Mouse (Mus musculus): ENCODE measurements at regions not wholly inside any gene's neighbourhood (a gene's known extent, or its start where the extent isn't known, plus 50 kb on each side); places are given as distances from the start of the nearest gene placed in this dataset.

DNA sequence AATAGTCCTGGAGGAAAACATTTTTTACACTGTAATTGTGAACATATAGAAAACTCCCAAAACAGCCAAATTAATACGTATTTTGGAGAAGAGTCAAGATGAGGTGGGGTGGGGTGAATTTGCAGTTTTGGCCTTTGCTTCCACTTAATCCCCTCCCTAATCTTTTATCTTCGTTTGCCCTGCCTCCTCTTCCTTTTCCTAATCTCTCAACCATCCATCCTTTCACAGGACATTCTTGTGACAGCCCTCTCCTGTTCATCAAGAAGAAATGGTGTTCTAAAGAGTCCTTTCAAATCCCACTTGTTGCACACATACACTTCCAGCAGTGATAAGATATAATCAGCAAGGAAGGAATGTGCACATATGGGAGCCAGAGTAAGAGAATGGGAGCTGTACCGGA lies 186.0 kb upstream of the Paip1 start:
- in situ Hi-C loops (cut with MboI; ENCODE audit: low pct_unique_long_range_greater_than_20kb in 1 of 2, low sequenced_read_pairs in 2 of 2, unreplicated experiment in 1 of 2) = no loop called here

DNA sequence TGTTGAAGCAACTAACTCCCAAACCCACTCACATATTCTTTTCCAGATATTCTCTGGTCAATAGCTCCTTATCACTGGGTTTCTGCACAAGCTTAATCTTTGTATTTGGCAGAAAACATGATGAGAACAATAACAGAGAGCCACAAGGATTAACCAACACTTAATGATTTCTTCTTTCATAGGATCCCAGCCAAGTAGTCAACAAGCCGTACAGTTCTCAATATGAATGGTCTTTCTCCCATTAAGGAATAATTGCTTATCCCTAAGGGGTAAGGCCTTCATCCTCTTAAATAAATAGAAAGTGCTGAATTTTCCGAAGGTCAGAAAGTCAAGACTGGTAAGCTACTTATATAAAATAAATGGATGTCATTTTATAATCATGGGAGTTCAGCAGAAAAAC lies 181.3 kb upstream of the Paip1 start:
- in situ Hi-C loops (cut with MboI; ENCODE audit: low pct_unique_long_range_greater_than_20kb in 1 of 2, low sequenced_read_pairs in 2 of 2, unreplicated experiment in 1 of 2) = no loop called here

DNA sequence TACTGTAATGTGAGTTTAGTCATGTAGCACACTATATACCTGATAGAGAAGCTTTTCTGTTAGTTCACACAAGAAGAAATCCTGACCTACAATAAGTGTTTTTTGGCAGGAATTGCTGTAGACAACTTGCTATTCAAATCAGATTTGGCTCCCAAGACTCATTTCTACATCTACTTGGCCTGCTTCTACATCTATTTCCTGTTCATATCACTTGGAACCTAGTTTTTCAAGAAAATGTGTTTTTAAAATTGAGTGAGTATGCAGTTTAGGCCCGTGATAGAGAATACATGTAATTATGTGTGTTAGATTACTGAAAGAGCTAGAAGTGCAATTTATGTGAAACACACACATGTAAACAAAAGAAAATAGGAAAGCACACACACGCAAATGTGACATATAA lies 176.4 kb upstream of the Paip1 start:
- in situ Hi-C loops (cut with MboI; ENCODE audit: low pct_unique_long_range_greater_than_20kb in 1 of 2, low sequenced_read_pairs in 2 of 2, unreplicated experiment in 1 of 2) = no loop called here

DNA sequence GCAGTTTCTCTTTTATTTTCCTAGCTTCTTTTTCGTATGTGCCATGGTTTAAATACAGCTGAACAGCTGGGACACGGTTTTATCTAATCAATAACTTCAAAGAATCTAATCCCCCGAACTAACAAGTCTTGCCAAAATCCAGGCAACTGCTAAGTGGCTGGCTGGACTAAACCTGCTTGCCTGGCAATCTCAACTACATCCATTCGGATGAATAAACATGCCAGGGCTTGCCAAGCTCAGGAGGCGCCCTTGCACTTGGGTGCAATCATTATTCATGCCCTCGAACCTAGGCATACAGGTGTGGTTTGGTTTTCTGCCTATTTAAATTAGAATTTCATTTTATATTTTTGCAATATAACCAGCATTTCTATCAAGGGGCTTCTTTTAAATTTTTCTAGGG lies 172.1 kb upstream of the Paip1 start:
- in situ Hi-C loops (cut with MboI; ENCODE audit: low pct_unique_long_range_greater_than_20kb in 1 of 2, low sequenced_read_pairs in 2 of 2, unreplicated experiment in 1 of 2) = no loop called here

DNA sequence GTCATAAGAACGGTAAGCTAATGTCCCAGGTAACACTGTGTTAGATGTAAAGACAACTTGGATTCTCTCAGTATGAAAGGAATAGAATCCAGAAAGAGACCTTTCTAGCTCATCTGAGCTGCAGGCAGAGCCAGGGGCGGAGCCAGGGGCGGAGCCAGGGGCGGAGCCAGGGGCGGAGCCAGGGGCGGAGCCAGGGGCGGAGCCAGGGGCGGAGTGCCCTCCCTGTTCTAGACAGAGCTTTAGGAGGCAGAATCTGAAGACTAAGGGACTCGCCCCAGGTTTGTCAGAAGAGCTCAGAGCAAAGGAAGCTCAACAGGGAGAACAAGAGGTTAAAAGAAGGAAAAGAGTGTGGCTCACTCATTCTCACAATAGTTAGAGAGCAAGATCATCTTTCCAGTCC lies 169.9 kb upstream of the Paip1 start:
- in situ Hi-C loops (cut with MboI; ENCODE audit: low pct_unique_long_range_greater_than_20kb in 1 of 2, low sequenced_read_pairs in 2 of 2, unreplicated experiment in 1 of 2) = no loop called here

DNA sequence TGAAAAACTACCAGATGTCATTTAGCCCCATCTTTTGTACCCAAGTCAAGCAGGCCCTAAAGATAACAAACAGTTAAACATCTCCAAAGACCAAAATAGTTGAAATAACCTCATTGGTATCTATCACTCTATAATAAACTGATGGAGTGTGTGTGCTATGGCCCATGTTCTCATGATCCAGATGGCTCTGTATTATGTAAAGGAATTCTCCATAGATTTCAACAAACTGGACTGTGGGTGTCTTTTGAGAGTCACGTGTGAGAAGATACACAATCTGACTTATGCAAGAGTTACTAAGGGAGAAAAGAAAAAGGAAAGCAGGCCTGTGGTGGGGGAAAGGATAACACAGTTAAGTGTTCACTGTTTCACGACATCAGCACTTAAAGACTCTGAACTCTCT lies 164.8 kb upstream of the Paip1 start:
- in situ Hi-C loops (cut with MboI; ENCODE audit: low pct_unique_long_range_greater_than_20kb in 1 of 2, low sequenced_read_pairs in 2 of 2, unreplicated experiment in 1 of 2) = no loop called here

DNA sequence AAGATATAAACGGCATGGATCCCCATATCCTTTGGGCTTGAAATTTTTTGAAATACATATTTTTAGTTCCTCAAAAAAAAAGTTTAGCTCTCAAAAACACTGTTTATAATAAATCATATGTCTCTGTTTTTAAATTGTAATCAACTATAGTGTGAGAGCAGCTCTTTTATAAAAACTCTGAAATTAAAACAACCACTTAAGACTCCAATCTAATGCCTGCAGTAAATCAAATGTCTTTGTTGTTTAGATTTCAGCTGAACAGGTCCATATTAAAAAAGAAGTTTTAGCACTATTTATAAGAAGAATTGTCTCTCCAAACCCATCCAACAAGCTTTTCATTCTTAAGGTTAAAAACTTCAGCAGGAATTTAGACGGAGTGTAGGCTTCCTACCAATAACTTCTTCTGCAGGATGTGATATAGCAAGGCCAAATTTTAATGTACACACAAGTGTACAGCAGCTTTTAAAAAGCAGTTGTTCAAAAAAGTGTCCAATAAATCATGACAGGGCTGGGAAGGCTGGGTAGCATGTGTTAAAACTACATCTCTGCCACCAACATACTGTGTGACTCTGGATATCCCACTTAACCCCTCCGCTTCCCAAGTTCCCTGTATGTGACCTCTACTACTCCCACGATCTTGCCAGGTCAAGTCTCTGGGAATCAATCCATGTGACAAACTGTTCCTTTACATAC lies 160.6 kb upstream of the Paip1 start:
- in situ Hi-C loops (cut with MboI; ENCODE audit: low pct_unique_long_range_greater_than_20kb in 1 of 2, low sequenced_read_pairs in 2 of 2, unreplicated experiment in 1 of 2) = no loop called here

DNA sequence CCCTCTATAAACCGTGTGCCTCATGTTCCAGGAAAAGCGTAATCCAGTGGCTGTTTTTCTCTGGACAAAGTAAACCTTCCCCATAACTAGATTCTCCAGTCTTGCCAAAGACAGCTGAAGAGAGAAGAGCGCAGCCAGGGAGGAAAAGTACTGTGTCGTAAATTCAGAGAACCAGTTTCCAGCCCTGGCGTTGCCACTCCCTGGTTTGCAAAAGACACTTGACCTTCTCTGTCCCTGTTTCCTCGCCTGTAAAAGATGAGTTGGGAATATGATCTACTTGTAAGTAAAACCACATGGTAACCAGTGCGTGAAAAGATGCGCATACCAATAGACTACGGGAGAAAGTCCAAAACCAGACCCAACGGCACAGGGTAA lies 160.1 kb upstream of the Paip1 start:
- in situ Hi-C loops (cut with MboI; ENCODE audit: low pct_unique_long_range_greater_than_20kb in 1 of 2, low sequenced_read_pairs in 2 of 2, unreplicated experiment in 1 of 2) = no loop called here

DNA sequence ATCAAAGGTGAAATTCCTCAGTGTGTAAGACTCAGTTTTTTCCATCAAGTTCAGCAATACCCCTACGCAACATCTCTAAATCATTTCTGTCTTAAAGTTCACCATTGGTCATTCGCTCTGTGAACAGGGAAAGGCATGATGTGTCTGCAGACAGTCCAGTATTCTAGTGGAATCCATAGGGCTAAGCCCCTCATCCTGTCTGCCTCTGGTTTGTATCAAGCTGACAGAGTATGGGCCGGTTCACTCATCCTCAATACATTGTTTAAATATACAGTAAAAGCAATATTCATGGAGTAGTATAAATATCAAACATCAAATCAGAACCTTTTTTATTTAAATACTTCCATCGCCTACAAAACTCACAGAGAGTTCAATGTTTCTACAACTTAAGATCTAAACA lies 152.9 kb upstream of the Paip1 start:
- in situ Hi-C loops (cut with MboI; ENCODE audit: low pct_unique_long_range_greater_than_20kb in 1 of 2, low sequenced_read_pairs in 2 of 2, unreplicated experiment in 1 of 2) = no loop called here

DNA sequence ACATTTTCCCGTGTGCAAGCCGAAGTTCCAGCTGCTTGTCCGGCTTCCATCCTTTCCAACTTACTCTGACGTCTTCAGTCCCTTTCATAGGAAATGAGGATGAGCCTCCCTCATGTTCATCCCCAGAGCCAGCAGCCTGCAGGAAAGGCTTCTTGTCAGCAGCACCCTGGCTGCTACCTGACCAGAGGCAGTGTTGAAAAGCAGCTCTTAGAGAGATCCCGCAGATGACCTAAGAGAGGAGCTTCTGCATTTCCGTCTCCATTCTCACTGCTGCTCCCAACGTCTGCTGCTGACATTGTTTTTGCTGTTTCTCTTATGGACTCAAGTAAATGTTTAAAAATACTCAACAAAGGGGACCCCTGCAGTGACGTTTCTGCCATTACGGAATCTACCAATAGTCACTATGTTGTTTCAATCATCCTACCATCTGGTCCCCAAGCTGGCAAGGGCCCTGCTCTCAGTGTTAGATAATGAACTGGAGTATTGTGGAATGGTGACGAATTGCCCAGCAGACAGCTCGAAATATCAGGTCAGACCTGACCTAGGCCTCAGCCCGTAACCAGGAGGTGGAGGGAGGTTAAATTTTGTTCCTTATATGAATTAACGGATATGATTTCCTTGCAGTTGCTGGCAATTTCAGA lies 151.0 kb upstream of the Paip1 start:
- in situ Hi-C loops (cut with MboI; ENCODE audit: low pct_unique_long_range_greater_than_20kb in 1 of 2, low sequenced_read_pairs in 2 of 2, unreplicated experiment in 1 of 2) = no loop called here

DNA sequence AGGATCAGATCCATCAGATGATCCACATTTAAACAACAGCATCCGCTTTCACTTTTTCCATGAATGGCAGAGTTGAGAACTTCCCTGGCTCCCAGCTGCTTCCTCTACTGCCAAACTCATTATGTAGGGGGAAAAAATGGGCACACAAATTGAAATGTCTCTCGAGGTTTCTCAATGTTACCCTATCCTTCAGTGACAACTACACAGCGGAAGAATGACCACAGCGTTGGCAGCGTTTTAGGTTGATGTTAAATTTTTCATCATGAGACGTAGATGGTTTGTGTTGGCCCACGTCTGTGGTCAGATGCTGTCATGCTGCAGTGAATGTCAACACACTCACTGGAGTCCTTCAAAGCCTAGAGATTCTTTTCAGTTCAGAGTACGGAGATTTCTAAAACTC lies 149.0 kb upstream of the Paip1 start:
- in situ Hi-C loops (cut with MboI; ENCODE audit: low pct_unique_long_range_greater_than_20kb in 1 of 2, low sequenced_read_pairs in 2 of 2, unreplicated experiment in 1 of 2) = no loop called here

DNA sequence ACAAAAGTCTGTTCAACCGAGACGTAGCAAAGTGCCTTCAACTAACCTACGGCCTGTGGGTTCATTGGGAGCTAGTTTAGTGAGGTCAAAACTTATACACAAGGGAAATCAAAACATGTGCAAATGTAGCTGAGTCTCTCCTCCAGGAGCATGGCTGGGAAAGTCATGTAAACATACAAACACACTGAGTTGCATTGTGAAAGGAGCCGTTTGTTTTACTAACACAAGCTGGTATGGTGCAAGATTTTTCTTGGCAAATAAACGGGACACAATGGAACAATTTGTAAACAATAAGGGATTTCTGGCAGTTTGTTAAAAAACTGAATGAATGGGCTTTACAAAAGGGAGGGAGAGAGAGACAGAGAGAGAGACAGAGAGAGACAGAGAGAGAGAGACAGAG lies 147.8 kb upstream of the Paip1 start:
- in situ Hi-C loops (cut with MboI; ENCODE audit: low pct_unique_long_range_greater_than_20kb in 1 of 2, low sequenced_read_pairs in 2 of 2, unreplicated experiment in 1 of 2) = no loop called here

DNA sequence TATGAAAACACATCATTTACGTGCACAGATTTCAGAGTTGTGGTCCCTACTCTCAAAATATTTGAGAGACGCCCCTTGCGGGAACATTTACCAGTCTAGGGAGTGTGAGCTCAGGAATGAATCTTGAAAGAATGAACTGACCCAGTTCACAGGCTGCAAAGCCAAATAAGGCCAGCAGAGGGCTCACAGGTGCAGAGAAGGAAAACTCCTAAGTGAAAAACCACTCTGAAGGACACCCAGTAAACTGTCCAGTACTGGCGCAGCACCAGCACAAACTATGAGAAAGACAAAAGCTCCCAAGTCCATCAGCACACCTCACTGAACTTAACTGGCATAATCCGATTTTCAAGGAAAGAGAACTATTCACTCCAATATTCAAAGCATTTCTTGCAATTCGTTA lies 145.0 kb upstream of the Paip1 start:
- in situ Hi-C loops (cut with MboI; ENCODE audit: low pct_unique_long_range_greater_than_20kb in 1 of 2, low sequenced_read_pairs in 2 of 2, unreplicated experiment in 1 of 2) = no loop called here

DNA sequence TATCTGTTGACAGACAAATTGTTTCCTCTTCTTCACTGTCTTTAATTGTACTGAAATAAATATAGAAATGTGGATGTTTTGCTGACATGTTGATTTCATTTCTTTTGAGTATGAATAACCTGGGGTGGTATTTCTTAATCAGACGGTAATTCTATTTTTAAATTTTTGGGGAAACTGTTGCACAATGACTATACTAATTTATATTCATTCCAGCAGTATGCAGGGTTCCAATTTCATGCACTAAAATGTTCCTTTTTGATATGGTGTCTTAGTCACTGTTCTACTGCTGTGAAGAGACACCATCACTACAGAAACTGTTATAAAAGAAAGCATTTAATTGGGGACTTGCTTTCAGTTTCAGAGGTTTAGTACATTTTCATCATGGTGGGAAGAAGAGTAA lies 119.2 kb upstream of the Paip1 start:
- in situ Hi-C loops (cut with MboI; ENCODE audit: low pct_unique_long_range_greater_than_20kb in 1 of 2, low sequenced_read_pairs in 2 of 2, unreplicated experiment in 1 of 2) = loop anchor here in 1 of 2 experiments (25.0 kb wide), 1 partner anchor 172 kb away; no protein-coding TSS in a partner anchor

DNA sequence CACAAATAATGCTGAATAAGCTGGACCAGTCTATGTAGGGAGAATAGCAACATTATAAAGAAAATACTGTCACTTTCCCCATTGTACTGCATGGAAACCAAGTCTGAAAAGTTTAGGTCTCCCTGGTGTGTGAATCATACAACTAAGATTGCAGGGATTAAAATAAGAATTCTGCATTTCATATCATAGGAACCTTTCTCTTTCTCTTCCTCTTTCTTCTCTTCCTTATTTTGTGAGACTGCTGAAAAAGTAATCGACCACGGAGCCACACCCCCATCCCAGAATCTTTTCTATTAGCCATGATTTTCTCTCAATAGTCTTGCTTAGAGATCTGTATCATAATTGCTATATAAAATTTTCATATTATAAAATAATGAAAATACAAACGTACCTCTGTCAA lies 118.4 kb upstream of the Paip1 start:
- in situ Hi-C loops (cut with MboI; ENCODE audit: low pct_unique_long_range_greater_than_20kb in 1 of 2, low sequenced_read_pairs in 2 of 2, unreplicated experiment in 1 of 2) = loop anchor here in 1 of 2 experiments (25.0 kb wide), 1 partner anchor 173 kb away; no protein-coding TSS in a partner anchor

DNA sequence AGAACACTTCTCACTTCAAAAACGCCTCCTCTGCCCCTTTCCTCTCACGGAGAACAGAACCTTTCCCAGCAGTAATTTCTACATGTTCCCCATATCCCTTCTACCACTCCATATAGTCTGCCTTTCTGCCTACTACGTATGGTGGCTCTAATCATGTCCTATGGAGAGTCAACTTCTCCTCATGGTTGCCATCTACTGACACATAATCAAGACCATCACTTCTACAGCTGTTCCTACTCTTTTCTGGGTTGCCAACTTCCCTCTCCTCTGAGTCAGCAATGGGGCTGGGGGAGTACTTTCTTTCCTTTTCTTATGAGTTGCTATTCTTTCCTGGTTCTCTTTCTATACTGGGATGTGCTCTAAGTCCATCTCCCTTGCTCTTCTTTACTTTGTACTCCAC lies 114.0 kb upstream of the Paip1 start:
- in situ Hi-C loops (cut with MboI; ENCODE audit: low pct_unique_long_range_greater_than_20kb in 1 of 2, low sequenced_read_pairs in 2 of 2, unreplicated experiment in 1 of 2) = loop anchor here in 1 of 2 experiments (25.0 kb wide), 1 partner anchor 177 kb away; no protein-coding TSS in a partner anchor

DNA sequence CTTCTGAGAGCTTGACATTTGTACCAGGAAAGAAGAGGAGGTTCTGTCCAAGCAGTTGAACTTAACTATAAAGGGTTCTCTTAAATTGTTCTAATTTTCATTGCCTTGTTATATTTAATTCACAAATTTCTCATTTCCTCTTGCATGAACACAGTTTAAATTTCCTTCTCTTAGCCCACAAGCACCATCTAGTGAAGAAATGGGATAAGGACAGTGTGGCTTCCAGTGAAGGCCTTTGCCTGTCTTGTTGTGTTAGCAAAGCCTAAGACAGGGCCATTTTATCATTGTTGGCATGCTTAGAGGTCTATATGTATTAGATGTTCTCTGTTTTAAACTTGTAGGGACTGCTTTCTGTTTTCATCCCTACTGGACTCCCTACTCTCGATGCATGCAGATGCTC lies 110.0 kb upstream of the Paip1 start:
- in situ Hi-C loops (cut with MboI; ENCODE audit: low pct_unique_long_range_greater_than_20kb in 1 of 2, low sequenced_read_pairs in 2 of 2, unreplicated experiment in 1 of 2) = loop anchor here in 1 of 2 experiments (25.0 kb wide), 1 partner anchor 181 kb away; no protein-coding TSS in a partner anchor

DNA sequence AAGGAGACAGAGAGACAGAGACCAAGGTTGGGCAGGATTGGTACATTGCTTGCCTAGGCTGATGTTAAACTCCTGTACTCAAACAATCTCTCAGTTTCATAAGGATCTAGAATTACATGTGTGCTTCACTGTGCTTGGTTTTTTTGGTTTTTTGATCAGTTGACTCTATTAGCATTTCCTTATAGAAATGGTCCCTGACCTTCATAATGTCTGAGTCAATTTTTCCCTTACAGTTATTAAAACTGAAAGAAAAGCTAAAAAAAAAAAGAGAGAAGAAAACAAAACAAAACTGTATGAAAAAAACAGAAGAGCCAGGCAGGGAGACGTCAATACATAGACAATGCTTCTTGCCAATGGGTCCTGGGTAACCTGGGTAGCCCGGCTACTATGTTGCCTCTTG lies 102.9 kb upstream of the Paip1 start:
- in situ Hi-C loops (cut with MboI; ENCODE audit: low pct_unique_long_range_greater_than_20kb in 1 of 2, low sequenced_read_pairs in 2 of 2, unreplicated experiment in 1 of 2) = loop anchor here in 1 of 2 experiments (25.0 kb wide), 1 partner anchor 913 kb away; no protein-coding TSS in a partner anchor

DNA sequence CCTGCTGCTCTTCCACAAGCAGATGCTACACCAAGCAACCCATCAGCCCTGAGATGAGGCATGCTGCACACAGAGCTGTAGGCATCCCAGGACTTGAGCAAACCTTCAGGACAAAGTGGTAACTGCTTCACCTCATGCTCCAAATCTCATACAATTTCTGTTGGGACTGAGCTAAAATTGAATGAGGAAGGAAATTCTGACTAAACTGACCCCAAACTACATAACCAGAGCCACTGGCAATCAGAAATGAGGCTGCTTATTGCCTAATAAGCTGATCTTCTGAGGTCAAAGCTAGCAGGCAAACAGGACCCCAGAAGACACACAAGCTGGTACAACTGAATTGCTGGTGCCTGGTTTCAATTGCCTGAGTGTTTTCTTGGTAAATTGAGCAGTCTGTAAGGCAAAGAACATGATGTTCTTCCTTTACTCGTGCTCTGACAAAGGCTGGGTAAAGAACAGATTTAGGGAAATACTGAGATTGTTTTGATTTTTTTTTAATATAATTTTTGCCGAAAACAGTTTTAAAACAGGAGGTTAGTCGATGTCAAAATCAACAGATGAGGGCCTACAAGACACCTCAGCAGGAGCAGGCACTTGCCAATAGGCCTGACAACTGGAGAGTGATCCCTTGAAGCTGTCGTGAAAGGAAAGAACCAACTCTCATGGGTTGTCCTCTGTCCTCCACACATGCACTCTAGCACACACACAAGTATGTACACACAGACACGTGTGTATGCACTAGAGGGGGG lies 101.3 kb upstream of the Paip1 start:
- in situ Hi-C loops (cut with MboI; ENCODE audit: low pct_unique_long_range_greater_than_20kb in 1 of 2, low sequenced_read_pairs in 2 of 2, unreplicated experiment in 1 of 2) = loop anchor here in 1 of 2 experiments (25.0 kb wide), 1 partner anchor 915 kb away; no protein-coding TSS in a partner anchor

Measured in mouse embryonic stem cell (cell line).